Mouse (Mus musculus): ENCODE data around the gene Gm15013.

DNA sequence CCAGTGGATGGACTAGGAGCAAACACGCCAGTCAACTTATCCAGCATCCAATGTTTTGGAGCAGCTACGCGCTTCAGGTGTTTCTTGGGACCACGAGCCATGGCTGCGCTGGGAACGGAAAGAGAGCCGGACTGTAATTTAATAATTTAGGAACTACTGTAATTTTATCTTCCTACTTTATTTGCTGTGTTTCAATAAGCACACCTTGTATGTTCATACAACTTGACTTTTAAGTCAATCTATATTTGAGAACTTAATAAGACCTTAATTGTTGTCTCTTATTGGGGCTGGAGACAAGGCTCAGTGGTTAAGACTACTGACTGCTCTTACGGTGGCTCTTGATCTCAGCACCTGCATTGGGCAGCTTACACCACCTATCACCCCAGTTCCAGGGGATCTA, at the start of gene Gm15013:
- TF ChIP-seq GATA1 (IDR thresholded peaks at IDR 0.05; ENCODE audit: borderline replicate concordance, low read length) (no peak), FLI1 (IDR thresholded peaks at IDR 0.05; ENCODE audit: low read length) (no peak)

Data from megakaryocyte, embryonic 14.5 days (primary cell).